Mouse (Mus musculus) kidney, adult 11 months (tissue): ENCODE measurements at regions not wholly inside any gene's neighbourhood (a gene's known extent, or its start where the extent isn't known, plus 50 kb on each side); places are given as distances from the start of the nearest gene placed in this dataset.
A peak's percentile ranks its signal among the peaks of the same experiment; 100 is the strongest.

Experiments used
- DNase-seq: peaks from one replicate; pipeline ENCODE4 v3.0.0; 2022

GRCm38 (mm10) chr1:13424524-13424923, 2010.6 kb downstream of the A830018L16Rik start:
- no peak for DNase-seq

GRCm38 (mm10) chr1:13425601-13426327, 2011.9 kb downstream of the A830018L16Rik start:
- no peak for DNase-seq

GRCm38 (mm10) chr1:13426328-13427067, 2012.6 kb downstream of the A830018L16Rik start:
- DNase-seq: peak; percentile 54

GRCm38 (mm10) chr1:13427068-13427434, 2013.1 kb downstream of the A830018L16Rik start:
- no peak for DNase-seq

GRCm38 (mm10) chr1:13427501-13428207, 2013.7 kb downstream of the A830018L16Rik start:
- DNase-seq: no peak

- no peak for DNase-seq
These were observed 2024.0 kb downstream of the A830018L16Rik start for GRCm38 (mm10) chr1:13437747-13438394.

GRCm38 (mm10) chr1:13442366-13442765, 2028.5 kb downstream of the A830018L16Rik start:
- DNase-seq: no peak

- DNase-seq: no peak
These were observed 2040.6 kb downstream of the A830018L16Rik start for GRCm38 (mm10) chr1:13454534-13454933.

- DNase-seq: no peak
These were observed 2041.7 kb downstream of the A830018L16Rik start for GRCm38 (mm10) chr1:13455572-13455971.

GRCm38 (mm10) chr1:13464311-13464710, 2050.4 kb downstream of the A830018L16Rik start:
- no peak for DNase-seq

GRCm38 (mm10) chr1:13467174-13467573, 2053.3 kb downstream of the A830018L16Rik start:
- DNase-seq: no peak

- no peak for DNase-seq
These were observed 2054.2 kb downstream of the A830018L16Rik start for GRCm38 (mm10) chr1:13467886-13468630.

GRCm38 (mm10) chr1:13494727-13495404, 2081.0 kb downstream of the A830018L16Rik start:
- DNase-seq: peak; percentile 4

GRCm38 (mm10) chr1:13496386-13496785, 2082.5 kb downstream of the A830018L16Rik start:
- DNase-seq: no peak

GRCm38 (mm10) chr1:13500456-13500855, 2086.6 kb downstream of the A830018L16Rik start:
- DNase-seq: peak; percentile 20

- no peak for DNase-seq
These were observed 2088.0 kb downstream of the A830018L16Rik start for GRCm38 (mm10) chr1:13501938-13502337.

- DNase-seq: no peak
These were observed 2099.9 kb downstream of the A830018L16Rik start for GRCm38 (mm10) chr1:13513761-13514160.
